Mouse (Mus musculus) left cerebral cortex, adult 11 months (tissue): Measurements from ENCODE around the gene Kcnc3.

ENCODE experiments used
- DNase-seq: peaks from one replicate; pipeline ENCODE4 v3.0.0; 2022; ENCODE audit warnings: low spot score

Kcnc3 gene

DNA sequence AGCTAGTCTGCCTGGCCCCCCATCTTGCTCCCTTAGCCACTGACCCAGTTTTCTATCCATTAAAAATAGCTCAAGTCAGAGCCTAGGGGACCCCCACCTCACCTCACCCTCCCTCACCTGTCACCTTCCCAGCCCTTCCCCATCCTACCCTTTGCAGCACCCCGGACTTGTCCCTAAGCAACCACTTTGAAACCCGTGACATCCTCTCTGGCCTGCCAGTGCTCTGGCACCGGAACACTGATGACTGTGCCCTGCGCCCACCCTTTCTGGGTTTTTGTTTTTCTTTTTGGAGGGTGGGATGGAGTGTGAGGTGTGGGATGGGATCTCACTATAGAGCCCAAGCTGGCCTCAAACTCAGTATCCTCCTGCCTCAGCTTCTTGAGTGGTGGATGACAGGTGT lies 7.2 kb downstream of the Kcnc3 start:
- no peak for DNase-seq

DNA sequence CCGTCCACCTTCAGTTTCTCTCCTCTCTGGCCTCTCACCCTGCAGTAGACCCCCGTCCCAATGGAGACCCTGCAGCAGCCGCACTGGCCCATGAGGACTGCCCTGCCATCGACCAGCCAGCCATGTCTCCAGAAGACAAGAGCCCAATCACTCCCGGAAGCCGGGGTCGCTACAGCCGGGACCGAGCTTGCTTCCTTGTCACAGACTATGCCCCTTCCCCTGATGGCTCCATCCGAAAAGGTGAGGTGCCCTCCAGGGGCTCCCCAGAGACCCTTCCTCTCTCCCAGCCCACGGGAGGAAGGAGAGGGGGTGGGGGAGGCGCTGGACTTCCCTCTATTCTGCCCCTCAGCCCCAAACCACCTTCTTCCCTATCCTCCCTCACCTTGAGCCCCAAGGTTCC lies 7.9 kb downstream of the Kcnc3 start:
- DNase-seq, result no peak

GRCm38 (mm10) chr7:44600691-44601262 lies 10.3 kb downstream of the Kcnc3 start:
- no peak for DNase-seq

DNA sequence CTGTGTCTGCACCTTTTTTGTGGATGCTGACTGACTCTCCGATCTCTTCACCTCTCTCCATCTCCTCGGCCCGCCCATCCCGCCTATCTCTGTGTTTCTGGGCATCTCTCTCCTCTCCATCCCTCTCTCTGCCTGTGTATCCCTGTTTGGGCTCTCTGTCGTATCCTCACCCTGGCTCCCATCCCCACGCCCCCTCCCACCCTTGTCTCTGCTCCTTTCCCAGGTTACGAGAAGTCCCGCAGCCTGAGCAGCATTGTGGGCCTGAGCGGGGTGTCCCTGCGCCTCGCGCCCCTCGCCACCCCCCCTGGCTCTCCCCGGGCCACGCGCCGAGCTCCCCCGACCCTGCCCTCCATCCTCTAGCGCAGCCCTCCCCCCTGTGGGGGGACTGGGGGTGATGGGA lies 11.2 kb downstream of the Kcnc3 start:
- DNase-seq, result no peak

GRCm38 (mm10) chr7:44602443-44602842 lies 12.0 kb downstream of the Kcnc3 start:
- DNase-seq, result no peak

DNA sequence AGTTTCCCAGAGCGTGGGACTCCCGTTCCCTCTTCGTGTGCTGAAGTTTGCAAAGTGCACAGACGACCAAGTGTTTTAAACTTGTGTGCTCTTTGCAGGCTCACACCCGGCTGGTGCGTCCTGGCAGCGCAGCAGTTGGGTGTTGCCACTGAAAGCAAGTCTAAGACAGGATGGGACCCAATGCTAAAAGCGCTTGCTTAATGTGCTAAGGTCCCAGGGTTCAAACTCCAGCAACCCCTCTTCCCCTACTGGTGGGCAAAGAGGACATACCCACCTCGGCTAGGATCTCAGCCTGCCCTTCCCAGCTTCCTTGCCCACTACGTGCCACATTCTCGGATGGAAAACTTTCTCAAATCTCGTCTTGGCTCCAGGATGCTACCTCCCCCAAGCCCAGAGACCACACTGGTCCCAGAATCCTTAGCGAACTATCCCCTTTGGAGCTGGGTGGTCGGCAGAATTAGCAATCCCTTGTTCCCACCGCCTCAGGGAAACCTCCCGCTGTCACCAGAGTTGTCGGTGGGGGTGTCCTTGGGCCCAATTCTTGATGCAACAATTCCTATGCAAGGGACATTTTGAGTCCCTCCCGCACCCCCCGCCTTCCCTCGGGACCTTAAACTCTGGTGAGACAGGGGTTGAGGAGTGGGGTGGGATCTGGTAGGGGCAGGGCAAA lies 12.9 kb downstream of the Kcnc3 start:
- DNase-seq, result no peak

DNA sequence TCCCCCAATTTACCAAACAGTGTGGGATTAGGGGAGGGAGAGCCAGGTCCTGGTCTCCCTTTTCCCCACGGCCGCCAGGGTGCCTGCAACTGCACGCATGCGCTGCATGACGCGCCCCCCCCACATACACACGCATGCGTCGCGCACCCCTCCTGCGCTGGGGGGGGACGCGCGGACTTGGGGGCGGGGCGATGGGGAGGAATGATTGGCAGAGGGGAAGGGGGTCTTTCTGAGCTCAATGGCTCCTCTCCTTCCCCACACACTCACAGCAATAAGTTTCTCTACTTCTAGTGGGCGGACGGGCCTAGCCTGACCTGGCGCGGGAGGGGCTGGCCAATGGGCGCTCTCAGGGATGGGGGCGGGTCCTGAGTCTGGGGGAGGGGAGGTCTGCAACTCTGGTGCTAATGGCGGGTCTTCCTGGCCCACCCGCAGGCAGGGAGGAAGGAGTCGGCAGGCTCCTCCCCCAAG lies 13.7 kb downstream of the Kcnc3 start:
- DNase-seq, result no peak

DNA sequence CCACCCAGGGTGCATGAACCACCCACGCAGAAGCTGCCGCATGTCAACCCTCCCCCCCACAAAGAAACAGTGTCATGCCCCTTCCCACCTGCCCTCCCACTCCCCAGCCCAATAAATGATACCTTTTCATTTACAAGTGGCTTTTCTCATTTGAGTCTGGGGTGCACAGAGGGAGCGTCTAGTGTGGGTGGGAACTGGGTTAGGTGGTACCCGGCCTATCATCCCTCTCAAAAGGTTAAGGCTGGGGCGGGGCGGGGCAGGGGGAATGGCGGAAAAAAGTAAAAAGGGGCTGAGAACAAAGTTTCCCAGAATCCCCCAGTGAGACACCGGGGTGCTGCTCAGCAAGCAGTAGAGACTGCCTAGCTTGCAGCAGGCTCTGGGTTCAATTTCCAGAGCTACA lies 14.2 kb downstream of the Kcnc3 start:
- no peak for DNase-seq

GRCm38 (mm10) chr7:44605436-44605835 lies 15.0 kb downstream of the Kcnc3 start:
- no peak for DNase-seq

- no peak for DNase-seq
Observed at GRCm38 (mm10) chr7:44606171-44606901, 15.9 kb downstream of the Kcnc3 start.

DNA sequence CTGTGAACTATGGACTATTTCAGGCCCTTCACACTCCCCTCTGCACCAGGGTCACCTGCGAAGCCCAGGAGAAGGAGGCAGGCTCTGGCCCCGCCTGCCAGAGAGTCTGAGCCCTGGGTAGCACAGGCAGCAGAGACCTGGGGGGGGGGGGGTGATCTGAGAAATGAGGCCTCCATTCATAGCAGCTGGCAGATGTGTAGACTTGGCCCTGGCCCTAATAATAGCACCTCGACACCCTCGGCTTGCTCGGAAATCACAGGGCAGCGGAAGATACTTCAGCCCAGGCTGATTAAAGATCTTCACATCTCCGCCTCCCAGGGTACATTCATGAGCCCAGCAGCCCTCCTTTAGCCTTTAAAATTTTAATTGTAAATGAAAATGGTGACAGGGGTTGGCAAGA lies 21.7 kb downstream of the Kcnc3 start:
- no peak for DNase-seq

DNA sequence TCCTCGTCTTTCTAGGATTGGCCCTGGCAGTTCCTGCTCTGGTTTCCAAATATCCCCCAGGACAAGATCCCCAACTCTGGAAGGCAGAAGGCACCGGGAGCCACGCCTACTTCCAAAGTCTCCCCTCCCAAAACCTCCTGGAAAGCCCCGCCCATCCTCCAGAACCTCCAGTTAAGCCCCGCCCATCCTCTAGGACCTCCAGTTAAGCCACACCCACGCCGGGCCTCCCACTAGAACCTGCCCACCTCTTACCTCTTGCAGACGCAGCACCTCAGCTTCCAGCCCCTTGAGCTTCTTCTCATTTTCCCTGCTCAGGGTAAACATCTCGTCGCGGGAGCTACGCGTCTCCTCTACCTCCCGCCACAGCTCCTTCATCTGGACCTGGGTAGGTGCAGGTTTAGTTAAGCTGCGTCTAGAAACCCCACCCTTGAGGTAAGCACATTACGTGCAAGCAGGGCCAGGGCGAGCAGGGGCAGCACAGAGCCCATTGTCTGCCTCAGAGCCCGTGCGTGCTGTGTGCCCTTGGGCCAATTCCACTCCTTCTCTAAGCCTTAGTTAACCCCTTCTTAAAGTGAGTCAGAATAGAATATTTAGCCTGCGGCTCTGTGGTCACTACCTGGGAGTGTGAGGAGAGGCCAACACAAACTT lies 23.7 kb downstream of the Kcnc3 start:
- no peak for DNase-seq

- no peak for DNase-seq
Observed at GRCm38 (mm10) chr7:44615309-44615708, 24.8 kb downstream of the Kcnc3 start.

DNA sequence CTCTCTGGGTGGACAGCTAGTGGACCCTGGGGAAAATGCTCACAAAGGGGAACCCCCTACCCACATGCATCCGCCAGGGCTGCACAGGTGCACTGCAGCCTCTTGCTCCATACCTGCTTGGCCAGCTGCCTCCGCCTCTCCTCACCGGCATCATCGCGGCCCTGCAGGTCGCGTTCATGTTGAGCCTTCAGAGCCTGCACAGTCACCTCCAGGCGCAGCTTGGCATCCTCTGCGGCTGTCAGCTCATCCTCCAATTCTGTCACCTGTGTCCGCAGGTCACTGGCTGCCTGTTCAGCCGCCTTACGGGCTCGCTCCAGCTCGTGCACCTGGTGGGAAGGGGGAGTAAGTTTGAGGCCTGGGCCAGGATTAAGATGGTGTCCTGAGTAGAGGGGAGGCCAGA lies 25.5 kb downstream of the Kcnc3 start:
- DNase-seq, result no peak

- no peak for DNase-seq
Observed at GRCm38 (mm10) chr7:44617059-44617458, 26.6 kb downstream of the Kcnc3 start.

GRCm38 (mm10) chr7:44623714-44624542 lies 33.5 kb downstream of the Kcnc3 start:
- DNase-seq, result no peak

- no peak for DNase-seq
Observed at GRCm38 (mm10) chr7:44624543-44624826, 34.0 kb downstream of the Kcnc3 start.

DNA sequence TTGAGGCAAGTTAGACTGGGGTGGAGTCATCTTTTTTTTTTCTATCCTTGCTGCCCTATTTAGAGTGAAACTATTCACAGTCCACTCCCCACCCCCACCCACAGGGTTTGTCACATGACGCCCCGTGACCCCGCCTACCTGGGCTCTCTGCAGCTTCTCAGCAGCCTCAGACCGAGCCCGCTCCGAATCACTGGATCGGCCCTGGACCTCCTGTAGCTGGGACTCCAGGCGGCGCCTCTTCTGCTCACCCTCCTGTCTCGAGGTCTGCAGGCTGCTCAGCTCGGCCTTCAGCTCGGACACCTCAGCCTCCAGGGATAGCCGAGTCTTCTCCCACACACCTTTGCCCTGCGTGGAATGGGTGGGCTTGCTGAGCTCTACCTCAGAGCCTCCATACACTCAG lies 34.4 kb downstream of the Kcnc3 start:
- no peak for DNase-seq

- DNase-seq, result no peak
Observed at GRCm38 (mm10) chr7:44625241-44626067, 35.0 kb downstream of the Kcnc3 start.

DNA sequence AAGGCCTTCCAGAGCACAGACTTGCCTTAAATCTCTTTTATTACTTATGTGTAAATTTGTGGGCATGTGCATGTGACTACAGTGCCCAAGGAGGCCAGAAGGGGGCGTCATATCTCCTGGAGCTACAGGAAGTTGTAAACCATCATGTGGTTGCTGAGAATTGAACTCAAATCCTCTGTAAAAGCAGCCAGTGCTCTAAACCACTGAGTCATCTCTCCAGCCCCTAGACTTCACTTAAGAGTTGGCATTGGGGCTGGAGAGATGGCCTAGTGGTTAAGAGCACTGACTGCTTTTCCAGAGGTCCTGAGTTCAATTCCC lies 35.6 kb downstream of the Kcnc3 start:
- no peak for DNase-seq

DNA sequence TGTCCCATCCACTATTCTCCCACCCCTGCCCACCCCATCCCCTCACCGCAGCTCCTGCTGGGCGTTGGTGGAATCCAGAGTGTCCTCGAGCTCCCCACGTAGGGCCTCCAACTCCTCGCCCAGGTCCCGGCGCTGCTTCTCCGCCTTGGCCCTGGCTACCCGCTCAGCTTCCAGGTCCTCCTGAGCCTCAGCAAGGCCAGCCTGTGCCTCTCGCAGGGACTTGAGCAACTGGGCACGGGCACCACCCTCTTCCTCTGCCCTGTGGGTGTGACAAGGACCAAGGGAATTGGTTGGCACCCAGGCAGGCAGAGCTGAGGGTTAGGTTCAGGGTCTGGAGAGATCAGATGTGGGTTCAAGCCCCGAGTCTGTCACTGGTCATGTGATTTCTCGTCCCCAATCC lies 36.5 kb downstream of the Kcnc3 start:
- DNase-seq, result no peak
